Mouse (Mus musculus) ovary, postnatal 14 days (tissue): Measurements from ENCODE around the gene Cmss1.

ENCODE experiments used
- DNase-seq: peaks from one replicate; pipeline ENCODE4 v3.0.0; 2022; ENCODE audit warnings: low spot score

Cmss1 gene

DNA sequence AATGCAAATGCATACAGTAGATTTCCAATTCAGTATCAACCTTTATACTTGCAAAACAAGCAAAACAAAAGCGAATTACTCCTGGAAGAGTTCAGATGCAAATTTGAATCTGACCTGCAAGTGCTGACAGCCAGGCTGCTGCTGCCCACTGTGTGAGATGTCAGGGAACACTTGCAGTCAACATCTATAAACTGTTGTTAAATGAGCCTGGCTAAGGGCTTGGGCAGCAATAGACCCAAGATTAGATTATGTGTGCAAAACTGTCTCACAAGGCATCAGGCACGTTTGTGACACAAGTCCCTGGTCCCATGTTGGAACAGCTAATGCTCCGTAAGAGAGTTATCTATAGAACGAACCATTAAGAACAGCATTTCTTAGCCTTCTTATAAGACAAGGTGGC is 314.4 kb downstream of the Cmss1 start:
- no peak for DNase-seq

DNA sequence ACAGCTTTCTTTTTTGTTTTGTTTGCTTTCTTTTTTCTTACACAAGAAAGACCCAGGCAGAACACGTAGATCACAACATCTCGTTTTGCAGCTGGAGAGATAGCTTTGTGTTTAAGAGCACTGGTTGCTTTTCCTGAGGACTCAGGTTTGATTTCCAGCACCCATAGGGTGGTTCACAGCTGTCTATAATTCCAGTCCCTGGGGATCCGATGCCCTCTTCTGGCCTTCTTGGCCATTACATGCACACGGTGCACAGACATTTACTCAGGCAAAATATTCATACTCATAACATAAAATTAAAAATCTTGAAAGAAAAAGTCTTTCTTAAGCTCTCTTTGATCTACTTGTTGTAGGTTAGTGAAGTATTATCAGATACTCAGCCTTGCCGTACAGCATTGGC is 315.0 kb downstream of the Cmss1 start:
- no peak for DNase-seq

DNA sequence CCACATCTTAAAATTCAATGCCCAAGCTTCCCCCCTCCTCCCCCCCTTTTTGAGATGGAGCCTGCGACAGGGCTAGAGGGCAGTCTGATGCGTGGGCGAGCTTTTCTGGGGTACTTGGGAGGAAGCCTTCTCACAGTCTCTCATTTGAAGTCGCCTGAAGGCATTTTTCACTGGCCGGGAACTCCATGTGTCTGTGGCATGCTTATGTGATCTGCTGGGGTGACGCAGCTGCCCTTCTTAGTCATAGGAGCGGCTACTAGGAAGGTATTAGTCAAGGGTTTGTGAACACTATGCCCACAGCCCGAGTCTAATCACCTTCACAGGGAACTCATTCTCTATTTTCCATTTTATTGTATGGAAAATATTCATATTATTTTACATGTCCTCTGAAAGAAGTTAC is 325.2 kb downstream of the Cmss1 start:
- no peak for DNase-seq

DNA sequence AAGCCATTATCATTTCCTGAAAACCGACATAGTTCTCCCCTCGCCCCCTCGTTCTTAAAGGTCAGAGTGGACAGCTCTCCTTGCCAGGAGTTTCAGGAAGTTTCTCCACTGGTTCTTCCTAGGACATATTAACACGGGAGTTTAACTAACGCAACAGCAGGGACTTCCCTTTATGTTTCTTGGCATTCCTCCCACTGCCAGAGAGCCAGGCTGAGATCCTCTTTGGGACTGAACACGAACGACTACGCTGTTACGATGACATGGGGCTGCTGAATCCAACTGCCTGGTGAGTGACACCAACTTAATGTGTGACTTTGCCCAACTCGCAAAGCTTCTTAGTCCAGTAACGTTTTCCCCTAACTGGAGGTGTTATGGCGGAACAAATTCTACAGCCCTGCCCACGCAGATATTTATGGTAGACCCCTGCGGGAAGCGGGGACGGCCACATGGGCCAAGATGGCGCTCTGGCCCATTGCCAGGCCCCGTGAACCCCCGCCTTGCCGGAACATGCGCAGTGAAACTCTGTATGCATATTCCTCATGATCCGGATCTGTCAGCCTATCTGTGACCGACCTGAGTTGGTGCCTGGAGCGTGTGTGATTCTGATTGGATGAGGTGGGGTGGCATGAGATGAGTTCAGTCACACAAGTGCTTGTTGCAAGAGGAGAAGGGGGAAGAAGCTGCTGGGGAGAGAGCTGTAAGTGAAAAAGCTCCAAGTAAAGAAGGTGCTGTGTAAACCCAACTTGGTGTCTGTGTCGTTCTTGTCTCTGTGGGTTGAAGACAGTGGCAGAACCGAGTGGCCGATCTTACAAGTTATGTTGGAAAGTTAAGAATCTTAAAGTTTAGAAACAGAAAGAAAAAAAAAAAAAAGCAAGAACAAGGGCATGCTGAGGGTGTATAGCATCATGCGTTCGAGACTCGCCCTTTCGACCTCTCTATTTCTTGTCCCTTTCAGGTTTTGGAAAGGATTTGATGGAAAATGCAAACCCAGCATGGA is 326.1 kb downstream of the Cmss1 start:
- no peak for DNase-seq

DNA sequence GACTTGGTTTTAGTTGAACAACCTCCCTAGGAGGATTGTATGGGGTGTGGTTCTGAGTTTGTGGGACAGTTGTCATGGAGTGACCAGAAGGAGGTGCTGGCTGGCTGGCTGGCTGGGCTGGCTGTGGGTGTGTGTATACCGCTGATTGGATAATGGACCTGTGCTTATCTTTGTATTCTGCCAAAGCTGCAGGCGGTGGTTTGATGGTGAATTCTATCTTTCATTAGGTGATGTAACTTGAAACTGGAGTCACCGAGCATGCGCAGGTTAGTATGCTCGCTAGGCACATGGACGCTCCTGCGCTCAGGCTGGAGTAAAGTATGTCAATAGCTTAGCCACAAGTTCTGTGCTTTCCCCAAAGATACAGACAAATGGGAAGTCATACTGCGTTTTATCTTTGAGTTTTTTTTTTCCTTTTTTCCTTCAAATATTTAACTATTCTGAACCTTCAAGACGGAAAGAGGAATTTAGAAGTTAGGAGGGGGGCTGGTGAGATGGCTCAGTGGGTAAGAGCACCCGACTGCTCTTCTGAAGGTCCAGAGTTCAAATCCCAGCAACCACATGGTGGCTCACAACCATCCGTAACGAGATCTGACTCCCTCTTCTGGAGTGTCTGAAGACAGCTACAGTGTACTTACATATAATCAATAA is 327.6 kb downstream of the Cmss1 start:
- DNase-seq, result no peak

DNA sequence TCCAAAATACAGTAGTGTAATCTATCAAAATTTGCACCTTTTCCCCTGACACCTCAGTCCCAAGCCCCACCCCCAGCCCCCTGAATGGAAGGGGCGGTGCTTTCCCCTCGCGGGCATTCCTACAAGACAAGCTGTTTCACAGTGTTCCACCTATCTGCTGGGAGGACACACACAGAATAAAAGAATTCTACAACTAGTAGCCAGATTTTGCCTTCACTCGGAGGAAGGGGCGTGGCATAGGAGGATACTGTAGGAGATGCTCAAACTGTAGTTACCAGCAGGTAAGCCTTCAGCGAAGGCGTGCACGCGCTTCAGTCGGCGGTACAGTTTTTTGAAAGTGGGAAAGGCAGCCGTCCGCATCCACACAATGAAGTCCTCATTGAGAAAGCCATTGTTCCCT is 336.9 kb downstream of the Cmss1 start:
- no peak for DNase-seq

DNA sequence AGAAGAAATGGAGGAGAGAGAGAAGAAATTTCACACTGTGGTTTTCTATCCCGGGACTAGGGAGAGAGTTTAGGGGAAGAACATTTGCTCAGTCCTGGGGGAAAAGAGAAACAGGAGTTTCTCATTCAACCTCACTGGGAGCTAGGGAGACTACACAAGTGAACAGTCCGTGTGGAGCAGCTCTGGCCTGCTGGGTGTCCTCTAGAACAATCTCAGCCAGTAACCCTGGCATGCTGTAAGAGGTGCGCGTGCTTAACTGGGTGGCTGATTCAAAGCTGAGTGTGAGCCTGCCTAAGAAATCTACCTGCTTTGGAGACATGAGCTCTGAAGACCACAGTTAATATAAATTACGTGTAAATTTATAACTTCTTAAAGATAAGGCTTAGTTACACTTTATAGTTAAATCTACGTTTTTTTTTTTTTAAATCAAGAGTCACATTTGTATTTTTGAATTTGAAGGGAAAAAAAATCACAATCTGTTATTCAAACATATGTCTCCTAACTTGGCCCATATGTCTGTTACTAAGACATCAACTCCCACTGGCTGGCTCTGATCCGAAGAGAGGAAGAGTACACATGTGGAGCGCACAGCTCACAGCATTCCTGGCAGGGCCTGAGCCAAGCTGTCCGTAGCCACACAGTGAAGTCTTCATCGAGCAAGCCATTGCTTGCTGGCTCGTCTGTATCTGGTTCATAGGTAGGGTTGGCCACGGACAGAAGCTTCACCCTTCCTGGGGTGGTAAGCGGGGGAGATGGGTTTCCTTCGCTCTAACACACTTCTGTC is 338.4 kb downstream of the Cmss1 start:
- DNase-seq, result no peak

DNA sequence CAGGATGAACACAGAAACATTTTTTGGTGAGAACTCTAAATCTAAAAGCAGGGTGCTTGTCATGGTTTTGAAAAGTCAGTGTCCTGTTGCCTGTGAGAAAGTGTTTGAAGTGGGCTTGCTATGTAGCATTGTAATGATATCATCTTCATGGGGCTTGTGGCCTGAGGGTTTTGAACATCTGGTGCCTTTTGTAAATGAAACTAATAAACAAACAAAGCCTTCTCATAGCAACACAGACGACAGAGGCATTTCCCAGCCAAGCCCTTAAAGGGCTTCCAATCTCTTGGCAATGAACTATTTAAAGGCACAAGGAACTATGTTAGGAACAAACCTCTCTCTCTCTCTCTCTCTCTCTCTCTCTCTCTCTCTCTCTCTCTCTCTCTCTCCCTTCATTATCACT is 339.6 kb downstream of the Cmss1 start:
- DNase-seq, result no peak

DNA sequence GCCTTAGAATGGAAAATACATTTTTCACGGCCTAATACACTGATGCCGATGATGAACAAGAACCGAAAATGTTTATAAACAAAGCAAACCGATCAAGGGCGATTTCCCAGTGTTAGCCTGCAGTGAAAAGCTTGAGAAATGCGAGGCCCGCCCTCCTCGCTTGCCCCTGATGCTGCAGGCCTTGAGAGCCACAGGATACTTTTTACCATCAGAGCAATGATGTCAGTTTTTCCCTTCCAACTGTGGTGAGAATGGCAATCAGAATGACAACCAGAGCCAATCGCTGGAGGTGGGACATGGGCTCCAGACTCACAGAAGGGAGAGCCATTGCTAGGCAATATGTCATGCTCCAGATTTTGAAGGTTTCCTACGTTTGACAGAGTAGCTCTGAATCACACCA is 346.5 kb downstream of the Cmss1 start:
- no peak for DNase-seq

DNA sequence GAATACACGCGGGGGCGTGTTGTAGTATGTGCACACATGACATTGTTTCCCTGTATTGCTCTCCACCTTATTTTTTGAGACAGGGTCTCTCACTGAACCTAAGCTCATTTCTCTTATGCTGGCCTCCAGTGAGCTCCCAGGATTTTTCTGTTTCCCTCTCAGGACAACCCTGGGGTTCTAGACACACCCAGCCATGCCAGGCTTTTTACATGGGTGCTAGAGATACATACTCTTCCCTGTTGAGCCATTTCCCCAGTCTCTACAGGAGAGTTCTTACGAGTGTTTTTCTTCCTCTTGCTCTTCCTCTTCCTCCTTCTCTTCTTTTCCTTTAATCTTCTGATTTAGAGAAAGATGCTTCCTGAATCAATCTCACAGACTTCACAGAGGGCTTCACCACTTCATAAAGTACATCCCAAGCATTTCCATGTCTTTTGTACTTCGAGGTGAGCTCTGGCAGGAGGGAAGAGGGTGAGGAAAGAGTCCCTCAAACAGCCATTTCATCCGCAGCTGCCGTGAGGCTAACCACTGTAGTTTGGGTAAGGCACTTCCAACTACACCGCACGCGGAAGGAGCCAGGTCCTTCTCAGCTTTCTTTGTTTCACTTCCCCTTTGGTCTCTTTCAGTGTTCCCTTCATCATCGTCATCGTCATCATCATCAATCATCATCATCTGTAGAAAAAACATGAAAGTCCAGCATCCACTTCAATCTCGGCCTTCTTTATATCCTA is 347.1 kb downstream of the Cmss1 start:
- no peak for DNase-seq
